In the genomic region with DNA sequence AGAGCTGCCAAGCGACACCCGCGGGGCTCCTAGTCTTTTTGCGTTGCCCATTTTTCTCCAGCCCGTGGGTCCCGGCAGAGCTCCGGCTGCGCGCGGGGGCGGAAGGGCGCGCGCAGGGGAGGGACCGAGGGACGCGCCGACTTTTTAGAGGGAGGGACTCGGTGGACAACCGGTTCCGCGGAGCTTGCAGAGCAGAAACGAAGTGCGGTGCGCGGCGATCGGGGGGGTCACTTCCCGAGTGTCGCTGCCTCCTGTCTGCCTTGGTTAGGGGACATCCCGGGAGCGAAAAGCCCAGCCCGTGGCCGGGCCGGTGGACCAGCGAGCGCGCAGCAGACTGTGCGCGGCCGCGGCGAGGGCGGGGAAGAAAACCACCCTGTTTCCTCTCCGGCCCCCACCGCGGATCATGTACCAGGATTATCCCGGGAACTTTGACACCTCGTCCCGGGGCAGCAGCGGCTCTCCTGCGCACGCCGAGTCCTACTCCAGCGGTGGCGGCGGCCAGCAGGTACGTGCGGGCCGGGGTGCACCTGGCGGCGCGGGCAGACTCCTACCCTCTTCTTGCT, we compare ENCODE assay signal across 8 mouse cellular contexts. TPM values are rescaled to one million over a fixed set of nuclear protein-coding genes. Genes with fewer than 3 reads are reported as not detected.
DNase-seq lines count a peak whose midpoint lies in the region; ATAC-seq and TF ChIP-seq lines count a peak whose summit lies in the region.

No protein-coding gene starts in this region.

- under 1% methylated on average over 63 of the region's 63 CpGs for WGBS in forebrain, embryonic 10.5 days
- under 1% methylated on average over 63 of the region's 63 CpGs for WGBS in heart, embryonic 16.5 days
- WGBS in lung, adult 2 months, result under 1% methylated on average over 63 of the region's 63 CpGs

- peaks cover 48% of the 10 kb centered on the region for H3K4me1 ChIP-seq in forebrain, embryonic 10.5 days
- peaks cover 27% of the 10 kb centered on the region for H3K4me1 ChIP-seq in heart, embryonic 16.5 days (ENCODE audit: control insufficient read depth, insufficient read depth, low read length)
- peaks cover 19% of the 10 kb centered on the region for H3K4me1 ChIP-seq in lung, adult 2 months (ENCODE audit: control insufficient read depth, insufficient read depth, low read length)

- H3K27ac ChIP-seq in forebrain, embryonic 10.5 days, result peak overlapping the region; percentile 89
- peak overlapping the region; percentile 100 for H3K27ac ChIP-seq in heart, embryonic 16.5 days (ENCODE audit: low read length)

- H3K36me3 ChIP-seq in forebrain, embryonic 10.5 days (replicated peaks), result no peaks in the 10 kb centered on the region
- no peaks in the 10 kb centered on the region for H3K36me3 ChIP-seq in heart, embryonic 16.5 days (ENCODE audit: control insufficient read depth, insufficient read depth)

- peak; percentile 54 to 60 for DNase-seq in CD8-positive naive resting alpha-beta T cell, adult 2 months (ENCODE audit: low read depth in 2 of 2, low spot score in 2 of 2)
- DNase-seq in adrenal gland, postnatal 14 days, result peak; percentile 86
- DNase-seq in forebrain, embryonic 10.5 days (ENCODE audit: extremely low spot score, low spot score), result peak; percentile 42
- peak; percentile 81 to 90 for DNase-seq in kidney, postnatal 25 days
- DNase-seq in lung, adult 2 months, result peak; percentile 87
- DNase-seq in ovary, postnatal 14 days (ENCODE audit: low spot score), result peak; percentile 66
- DNase-seq in thymus, postnatal 25 days, result peak; percentile 40

- no peak for TF ChIP-seq CTCF in lung, adult 2 months (IDR thresholded peaks at IDR 0.05; ENCODE audit: insufficient read depth, low read length)

- peak overlapping the region; percentile 88 for H3K4me2 ChIP-seq in heart, embryonic 16.5 days (ENCODE audit: low read depth, low read length)

- H3K4me3 ChIP-seq in forebrain, embryonic 10.5 days, result peak overlapping the region; percentile 72
- peak overlapping the region; percentile 87 for H3K4me3 ChIP-seq in heart, embryonic 16.5 days (ENCODE audit: low read length)
- H3K4me3 ChIP-seq in lung, adult 2 months (replicated peaks; ENCODE audit: extremely low read depth, low read depth, low read length), result peak overlapping the region; percentile 53

- H3K27me3 ChIP-seq in forebrain, embryonic 10.5 days (ENCODE audit: poor library complexity, severe bottlenecking), result peaks cover 81% of the 10 kb centered on the region
- 0 out of 2 replicates have a peak, but pooled peaks cover 2% of the 10 kb centered on the region for H3K27me3 ChIP-seq in heart, embryonic 16.5 days (ENCODE audit: control insufficient read depth, insufficient read depth, low read length)

- TF ChIP-seq POLR2A in lung, adult 2 months (IDR thresholded peaks at IDR 0.05; ENCODE audit: borderline replicate concordance, extremely low read depth, low read depth, low read length), result peak; percentile 76; the same call in 1 of the 2 replicates

- no peaks in the 10 kb centered on the region for H3K9me3 ChIP-seq in forebrain, embryonic 10.5 days
- no peaks in the 10 kb centered on the region for H3K9me3 ChIP-seq in heart, embryonic 16.5 days (replicated peaks; ENCODE audit: control insufficient read depth, low read length)

- ATAC-seq in heart, embryonic 16.5 days (replicated peaks; ENCODE audit: extremely low read depth, insufficient read depth, low FRiP score), result peak; percentile 10; the same call in 1 of the 2 replicates

- H3K9ac ChIP-seq in heart, embryonic 16.5 days (ENCODE audit: low read length), result peak overlapping the region; percentile 83

RNA-seq across cellular contexts. Expression of a gene that starts 0.8 kb away (rescaled TPM):
- 206 and 280 TPM in 2 replicates for total RNA-seq in adrenal gland, postnatal 14 days (2021)
- polyA plus RNA-seq in forebrain, embryonic 10.5 days (2016; fragmentation: Nextera tagmentation; extraction: Ambion mirVana), result 0.32 and 0.60 TPM in 2 replicates
- polyA plus RNA-seq in heart, embryonic 16.5 days (2015; fragmentation: Nextera tagmentation; extraction: Ambion mirVana), result 2.4 and 2.5 TPM in 2 replicates
- 22.6 and 25.2 TPM in 2 replicates for polyA plus RNA-seq in lung, adult 2 months (2012; rRNA removed)

Comparison
In these comparisons a context has a peak if more than half of its experiments do, and no peak if none do; other contexts are left out.
1. Peak in every context shown above with its lines: DNase-seq, ATAC-seq, H3K4me3 ChIP-seq and H3K27ac ChIP-seq.